Mouse (Mus musculus): Measurements from ENCODE around the gene Hoxa6. TPM values are rescaled to one million over a fixed set of nuclear protein-coding genes. Genes with fewer than 3 reads are reported as not detected.

The Hoxa6 gene
- polyA plus RNA-seq, 1 experiment from 2014 or later: 2.2 TPM

DNA sequence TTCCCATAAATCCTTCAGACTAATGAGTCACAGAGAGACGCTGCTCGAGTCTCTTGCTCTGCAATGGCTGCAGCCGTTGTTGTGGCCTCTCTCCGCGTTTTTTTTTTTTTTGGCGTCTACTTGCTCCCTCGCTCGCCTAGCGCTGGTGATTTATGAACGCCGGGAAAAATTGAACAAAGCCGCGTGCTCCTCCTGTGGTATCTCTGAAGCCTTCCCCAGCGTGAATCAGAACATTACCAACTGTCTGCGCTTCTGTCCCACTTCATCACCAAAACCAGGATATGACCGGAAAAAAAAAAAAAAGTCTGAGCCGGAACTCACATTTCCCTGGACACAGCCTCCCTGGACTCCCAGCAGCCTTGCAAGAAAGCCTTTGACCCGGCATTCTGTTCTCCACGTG, 23.3 kb downstream of the Hoxa6 start:
- no peak for ATAC-seq
- Histone ChIP-seq H3K4me3 (replicated peaks) (no peak overlapping the region), H3K4me1 (replicated peaks) (peaks cover 58% of the 10 kb centered on the region), H3K4me2 (replicated peaks) (peak overlapping the region; percentile 49), H3K9me3 (no peaks in the 10 kb centered on the region), H3K9ac (no peak overlapping the region; the same call in 1 of the 2 replicates), H3K36me3 (no peaks in the 10 kb centered on the region), H3K27me3 (replicated peaks) (no peaks in the 10 kb centered on the region), H3K27ac (0 out of 2 replicates have a peak overlapping the region, but pooled peaks have one; percentile 29)
- WGBS: 6% methylated on average over 19 of the region's 19 CpGs

- 39% methylated on average over 6 of the region's 6 CpGs for WGBS
- Histone ChIP-seq H3K9ac (no peak overlapping the region), H3K9me3 (no peaks in the 10 kb centered on the region), H3K4me1 (replicated peaks) (peaks cover 53% of the 10 kb centered on the region), H3K4me3 (replicated peaks) (no peak overlapping the region), H3K27me3 (replicated peaks) (no peaks in the 10 kb centered on the region), H3K36me3 (no peaks in the 10 kb centered on the region), H3K4me2 (replicated peaks) (peak overlapping the region; percentile 49; the same call in 1 of the 2 replicates), H3K27ac (peak overlapping the region; percentile 60; the same call in 1 of the 2 replicates)
- ATAC-seq: no peak
Observed at GRCm38 (mm10) chr6:52184668-52185067, 23.9 kb downstream of the Hoxa6 start.

DNA sequence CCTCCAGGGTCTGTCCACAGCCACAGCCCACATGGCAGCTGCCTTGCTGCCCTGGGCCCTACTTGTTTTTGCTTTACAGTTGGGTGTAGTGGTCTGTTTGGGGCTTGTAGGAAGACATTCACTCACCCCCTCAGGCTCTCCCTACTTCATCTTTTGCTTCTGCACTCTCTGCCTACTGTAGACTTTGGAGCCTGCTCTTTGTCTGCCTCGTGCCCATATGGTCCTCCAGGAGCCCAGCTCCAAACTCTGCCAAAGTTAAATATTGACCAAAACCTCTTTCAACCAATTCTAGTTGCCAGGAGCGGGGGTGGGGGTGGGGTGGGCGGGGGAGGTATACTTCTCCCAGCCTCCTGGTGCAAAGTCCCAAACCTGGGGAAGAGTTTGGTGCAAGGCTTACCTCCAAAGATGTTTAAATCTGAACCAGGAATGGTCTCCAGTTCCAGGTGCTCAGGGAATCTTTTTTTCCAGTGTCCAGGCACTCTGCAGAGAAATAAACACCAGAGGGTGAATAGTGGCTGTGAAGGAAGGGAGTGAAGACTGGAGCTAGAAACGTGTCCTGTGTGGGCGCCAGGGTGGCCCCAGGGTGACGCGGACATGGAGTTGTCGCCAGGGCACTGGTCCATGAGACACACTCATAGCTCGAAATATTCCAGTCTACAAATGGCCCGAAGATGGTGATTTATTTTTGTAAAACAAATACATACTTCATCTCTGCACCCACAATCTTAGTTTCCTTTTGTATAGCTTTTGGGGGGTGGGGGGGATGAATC, 25.0 kb downstream of the Hoxa6 start:
- no peaks in the 10 kb centered on the region for H3K36me3 ChIP-seq
- no peaks in the 10 kb centered on the region for H3K9me3 ChIP-seq
- H3K4me1 ChIP-seq (replicated peaks): peaks cover 46% of the 10 kb centered on the region
- ATAC-seq: peak; percentile 72
- WGBS: 25% methylated on average over 10 of the region's 10 CpGs
- peak overlapping the region; percentile 60 for H3K27ac ChIP-seq
- H3K27me3 ChIP-seq (replicated peaks): no peaks in the 10 kb centered on the region
- no peak overlapping the region for H3K9ac ChIP-seq
- no peak overlapping the region for H3K4me3 ChIP-seq (replicated peaks)
- H3K4me2 ChIP-seq (replicated peaks): peak overlapping the region; percentile 49

DNA sequence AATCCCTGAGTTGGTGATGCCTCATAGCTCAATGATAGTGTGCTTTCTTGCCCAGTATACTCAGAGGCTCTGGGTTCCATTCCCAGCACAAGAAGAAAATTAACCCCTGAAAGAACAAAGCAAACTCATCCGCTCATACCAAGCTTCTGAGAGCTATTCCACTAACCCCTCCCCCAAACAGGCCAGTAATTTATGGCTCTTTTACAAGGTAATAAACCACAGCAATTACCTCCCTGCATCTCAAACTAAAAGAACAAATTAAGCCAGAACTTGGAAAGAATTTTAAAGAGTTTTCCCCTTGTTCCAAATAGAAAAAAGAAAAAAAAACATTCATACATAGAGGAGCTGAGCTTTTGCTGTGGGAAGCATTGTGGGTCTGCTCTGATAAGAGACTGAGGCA, 25.7 kb downstream of the Hoxa6 start:
- peak; percentile 40 for ATAC-seq
- Histone ChIP-seq H3K36me3 (no peaks in the 10 kb centered on the region), H3K27ac (peak overlapping the region; percentile 60), H3K27me3 (replicated peaks) (no peaks in the 10 kb centered on the region), H3K9ac (no peak overlapping the region), H3K4me2 (replicated peaks) (peak overlapping the region; percentile 49; the same call in 1 of the 2 replicates), H3K9me3 (no peaks in the 10 kb centered on the region), H3K4me3 (replicated peaks) (no peak overlapping the region), H3K4me1 (replicated peaks) (peaks cover 46% of the 10 kb centered on the region)
- 38% methylated on average over 1 of the region's 1 CpGs for WGBS

DNA sequence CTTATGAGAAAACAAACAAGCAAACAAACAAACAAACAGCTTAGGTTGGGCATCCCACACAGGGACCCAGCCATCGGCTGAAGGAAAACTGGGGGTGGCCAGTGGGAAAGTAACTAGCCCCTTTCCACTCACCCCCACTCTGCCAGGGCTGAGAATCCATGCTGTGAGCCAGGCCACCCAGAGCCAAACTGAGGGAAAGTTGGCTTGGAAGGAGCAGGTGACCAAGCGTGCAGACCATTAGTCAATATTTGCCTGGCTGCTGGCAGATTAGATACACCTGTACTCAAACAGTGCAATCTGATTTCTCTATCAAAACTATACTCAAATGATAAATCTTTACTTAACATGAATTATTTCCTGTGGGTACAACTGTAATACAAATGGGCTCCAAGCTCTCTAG, 26.5 kb downstream of the Hoxa6 start:
- no peaks in the 10 kb centered on the region for H3K9me3 ChIP-seq
- peaks cover 42% of the 10 kb centered on the region for H3K4me1 ChIP-seq (replicated peaks)
- no peak for ATAC-seq
- WGBS: 38% methylated on average over 2 of the region's 2 CpGs
- no peaks in the 10 kb centered on the region for H3K27me3 ChIP-seq (replicated peaks)
- no peak overlapping the region for H3K4me3 ChIP-seq (replicated peaks)
- H3K4me2 ChIP-seq (replicated peaks): no peak overlapping the region
- no peak overlapping the region for H3K9ac ChIP-seq
- no peaks in the 10 kb centered on the region for H3K36me3 ChIP-seq
- H3K27ac ChIP-seq: no peak overlapping the region

DNA sequence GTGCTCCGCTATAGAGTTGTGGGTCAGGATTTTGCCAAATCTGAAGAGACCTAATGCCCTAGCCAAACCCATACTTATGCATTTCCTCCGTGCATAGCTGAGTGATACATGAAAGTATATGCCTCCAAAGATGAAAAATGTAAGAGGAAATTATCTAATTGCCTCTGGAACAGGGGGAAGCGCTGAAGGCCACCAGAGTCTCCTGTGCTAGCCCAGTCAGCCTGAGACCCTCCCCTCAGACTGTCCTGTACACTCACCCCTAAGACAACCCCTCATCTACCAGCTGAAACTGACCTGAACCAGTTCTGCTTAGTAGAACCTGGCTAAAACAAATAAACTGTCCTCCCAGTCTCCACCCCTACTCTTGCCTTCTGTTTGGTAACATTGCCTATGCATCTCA, 27.8 kb downstream of the Hoxa6 start:
- no peak overlapping the region for H3K27ac ChIP-seq
- no peaks in the 10 kb centered on the region for H3K9me3 ChIP-seq
- H3K4me2 ChIP-seq (replicated peaks): peak overlapping the region; percentile 75
- peaks cover 40% of the 10 kb centered on the region for H3K4me1 ChIP-seq (replicated peaks)
- WGBS: 54% methylated on average over 3 of the region's 3 CpGs
- H3K36me3 ChIP-seq: no peaks in the 10 kb centered on the region
- H3K9ac ChIP-seq: 0 out of 2 replicates have a peak overlapping the region, but pooled peaks have one; percentile 26
- peak overlapping the region; percentile 61 for H3K4me3 ChIP-seq (replicated peaks)
- H3K27me3 ChIP-seq (replicated peaks): no peaks in the 10 kb centered on the region
- ATAC-seq: no peak

DNA sequence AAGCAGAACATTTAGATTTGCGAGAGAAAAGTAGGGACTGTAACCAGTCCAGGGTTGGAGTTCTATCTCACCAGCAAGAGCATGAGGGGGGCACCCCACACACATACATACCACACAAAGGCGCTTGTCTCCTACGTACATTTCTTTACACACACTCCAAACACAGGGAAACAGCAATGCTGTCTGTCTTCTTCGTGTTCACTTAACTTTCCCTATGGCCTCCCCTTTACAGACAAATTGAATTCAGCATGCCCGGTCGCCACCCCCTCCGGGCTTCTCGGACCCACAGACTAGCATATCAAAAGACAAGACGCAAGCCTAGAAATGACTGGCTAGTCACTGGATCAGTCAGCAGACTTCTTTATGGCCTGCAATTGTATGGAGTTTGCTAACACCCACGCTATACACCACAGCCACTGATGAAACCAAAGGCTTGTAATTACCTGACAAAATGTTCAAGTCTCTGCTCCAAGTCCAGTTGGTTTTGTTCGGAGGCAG, 28.3 kb downstream of the Hoxa6 start:
- no peaks in the 10 kb centered on the region for H3K9me3 ChIP-seq
- peak overlapping the region; percentile 69 for H3K27ac ChIP-seq
- ATAC-seq: no peak
- WGBS: 39% methylated on average over 11 of the region's 11 CpGs
- H3K4me2 ChIP-seq (replicated peaks): peak overlapping the region; percentile 75
- H3K9ac ChIP-seq: peak overlapping the region; percentile 69
- H3K27me3 ChIP-seq (replicated peaks): no peaks in the 10 kb centered on the region
- H3K4me1 ChIP-seq (replicated peaks): peaks cover 37% of the 10 kb centered on the region
- H3K36me3 ChIP-seq: no peaks in the 10 kb centered on the region
- peak overlapping the region; percentile 61 for H3K4me3 ChIP-seq (replicated peaks)

GRCm38 (mm10) chr6:52179690-52180089, 28.8 kb downstream of the Hoxa6 start:
- no peak for ATAC-seq
- H3K36me3 ChIP-seq: no peaks in the 10 kb centered on the region
- peak overlapping the region; percentile 69 for H3K27ac ChIP-seq
- no peaks in the 10 kb centered on the region for H3K27me3 ChIP-seq (replicated peaks)
- 31% methylated on average over 10 of the region's 10 CpGs for WGBS
- H3K9ac ChIP-seq: peak overlapping the region; percentile 69
- H3K4me2 ChIP-seq (replicated peaks): peak overlapping the region; percentile 75
- H3K4me1 ChIP-seq (replicated peaks): peaks cover 37% of the 10 kb centered on the region
- H3K4me3 ChIP-seq (replicated peaks): peak overlapping the region; percentile 61
- H3K9me3 ChIP-seq: no peaks in the 10 kb centered on the region

- H3K4me3 ChIP-seq (replicated peaks): peak overlapping the region; percentile 61
- H3K4me1 ChIP-seq (replicated peaks): peaks cover 31% of the 10 kb centered on the region
- peak overlapping the region; percentile 69 for H3K27ac ChIP-seq
- no peaks in the 10 kb centered on the region for H3K9me3 ChIP-seq
- ATAC-seq: no peak
- WGBS: 40% methylated on average over 4 of the region's 4 CpGs
- peak overlapping the region; percentile 69 for H3K9ac ChIP-seq
- H3K4me2 ChIP-seq (replicated peaks): peak overlapping the region; percentile 75
- H3K27me3 ChIP-seq (replicated peaks): no peaks in the 10 kb centered on the region
- H3K36me3 ChIP-seq: no peaks in the 10 kb centered on the region
Observed at GRCm38 (mm10) chr6:52178918-52179665, 29.4 kb downstream of the Hoxa6 start.

- Histone ChIP-seq H3K27ac (peak overlapping the region; percentile 96), H3K27me3 (replicated peaks) (no peaks in the 10 kb centered on the region), H3K4me1 (replicated peaks) (peaks cover 23% of the 10 kb centered on the region), H3K9ac (peak overlapping the region; percentile 69), H3K4me3 (replicated peaks) (peak overlapping the region; percentile 61), H3K4me2 (replicated peaks) (peak overlapping the region; percentile 75), H3K9me3 (no peaks in the 10 kb centered on the region), H3K36me3 (no peaks in the 10 kb centered on the region)
- 20% methylated on average over 9 of the region's 9 CpGs for WGBS
- no peak for ATAC-seq
Observed at GRCm38 (mm10) chr6:52177806-52178205, 30.7 kb downstream of the Hoxa6 start.

DNA sequence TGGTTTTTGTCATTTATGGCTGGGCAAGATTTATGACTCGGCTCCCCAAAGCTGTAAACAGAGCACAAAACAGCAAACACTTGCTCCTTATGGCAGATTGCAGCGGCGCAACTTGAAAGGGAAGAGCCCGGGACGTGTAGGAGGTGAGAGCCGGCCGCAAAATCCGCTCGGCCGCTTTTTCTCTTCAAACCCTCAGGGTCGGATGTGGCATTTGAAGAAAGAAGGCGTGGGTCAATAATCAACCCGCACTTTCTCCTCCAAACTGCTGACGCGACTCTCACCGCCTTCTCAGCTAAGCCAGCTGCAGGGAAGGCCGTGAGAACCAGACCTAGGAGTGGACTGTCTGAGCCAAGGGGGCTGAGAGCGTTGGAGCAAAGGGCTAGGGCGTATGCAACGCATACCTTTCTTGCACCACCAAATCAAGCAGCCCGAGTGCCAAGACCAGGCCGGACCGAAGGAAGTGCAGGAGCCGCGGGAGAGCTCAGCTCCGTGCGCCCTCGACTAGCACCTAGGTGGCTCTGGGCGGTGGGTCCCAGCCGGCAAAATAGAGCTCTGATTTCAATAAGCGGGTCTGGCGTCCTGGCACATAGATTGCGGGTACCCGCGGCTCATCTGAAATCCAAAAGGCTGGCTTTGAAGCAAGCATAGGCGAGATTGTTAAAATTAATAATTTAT, 31.3 kb downstream of the Hoxa6 start, which contains the start of gene 5730596B20Rik:
TSS of gene 5730596B20Rik (plus strand) at position 438 of the 675 bp plus-strand sequence.
- Histone ChIP-seq H3K27ac (peak within 1 kb of the TSS; percentile 96), H3K9ac (peak within 1 kb of the TSS; percentile 69), H3K4me2 (replicated peaks) (peak within 1 kb of the TSS; percentile 75), H3K27me3 (replicated peaks) (no peaks in the 10 kb centered on the region), H3K4me3 (replicated peaks) (peak within 1 kb of the TSS; percentile 61), H3K9me3 (no peaks in the 10 kb centered on the region), H3K4me1 (replicated peaks) (peaks cover 29% of the 10 kb centered on the region), H3K36me3 (no peaks in the 10 kb centered on the region)
- 4% methylated on average over 36 of the region's 36 CpGs for WGBS
- no peak for ATAC-seq

DNA sequence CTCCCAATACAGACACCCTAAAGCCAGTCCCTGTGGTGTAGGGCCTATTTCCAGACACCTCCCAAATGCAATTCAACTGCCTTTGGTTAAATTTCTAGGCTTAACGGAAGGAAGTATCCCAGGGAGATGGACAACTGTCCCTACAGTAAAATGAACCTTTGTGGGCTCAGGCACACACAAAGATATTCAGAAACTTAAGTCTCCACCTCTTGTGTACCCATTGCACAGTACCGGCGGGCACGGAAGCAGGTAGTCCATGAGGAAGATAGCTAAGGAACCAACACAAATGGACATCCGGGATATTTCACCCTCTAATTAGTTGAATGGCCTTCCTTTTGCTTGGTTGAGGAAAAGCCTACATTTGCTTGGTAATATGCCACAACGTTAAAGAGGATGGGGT, 32.1 kb downstream of the Hoxa6 start:
- Histone ChIP-seq H3K36me3 (no peaks in the 10 kb centered on the region), H3K27ac (peak overlapping the region; percentile 96), H3K4me3 (replicated peaks) (peak overlapping the region; percentile 61), H3K27me3 (replicated peaks) (0 out of 2 replicates have a peak, but pooled peaks cover 1% of the 10 kb centered on the region), H3K9me3 (no peaks in the 10 kb centered on the region), H3K4me1 (replicated peaks) (peaks cover 29% of the 10 kb centered on the region), H3K4me2 (replicated peaks) (peak overlapping the region; percentile 75), H3K9ac (peak overlapping the region; percentile 69)
- ATAC-seq: no peak
- whole genome bisulfite sequencing: 6% methylated on average over 6 of the region's 6 CpGs

Data from intestine, embryonic 15.5 days (tissue).